Comparison of ENCODE assay signal across 8 mouse cellular contexts in the genomic region with DNA sequence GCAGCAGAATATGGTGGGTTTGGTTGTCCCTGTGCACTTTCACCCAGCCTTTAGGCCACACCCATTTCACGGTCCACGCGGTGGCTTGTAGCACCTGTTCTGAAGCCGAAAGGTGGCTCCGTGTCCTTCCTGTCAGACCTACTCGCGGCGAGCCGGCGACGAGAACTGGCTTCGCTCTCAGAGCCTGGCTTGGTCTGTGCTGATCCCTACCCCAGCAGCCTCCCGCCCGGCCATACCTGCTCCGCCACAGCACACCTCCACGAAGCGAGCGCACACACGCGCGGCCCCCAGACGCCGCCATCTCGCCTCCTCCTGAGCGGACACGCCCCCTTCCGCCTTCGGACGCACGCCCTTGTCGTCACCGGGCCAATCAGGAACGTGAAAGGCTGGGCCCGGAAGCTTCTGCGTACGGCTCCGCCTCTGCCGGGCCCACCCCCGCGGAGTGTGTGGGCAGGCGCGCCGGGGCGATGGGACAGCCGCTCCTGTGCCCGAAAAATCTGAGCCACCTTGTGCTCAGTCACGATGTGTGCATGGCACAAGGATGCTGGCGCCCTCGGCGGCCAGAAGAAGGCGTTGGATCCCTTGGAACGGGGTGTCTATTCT. TPM values are rescaled to one million over a fixed set of nuclear protein-coding genes. Genes with fewer than 3 reads are reported as not detected.
DNase-seq lines count a peak whose midpoint lies in the region; ATAC-seq and TF ChIP-seq lines count a peak whose summit lies in the region.

Gene Pisd, minus strand, starts transcription at position 334 of the 603 bp plus-strand sequence.

- no peaks in the 10 kb centered on the region for H3K9me3 ChIP-seq in hindbrain, postnatal 0 days (ENCODE audit: low read length)

- peak; percentile 98 for DNase-seq in ZHBTc4 (ENCODE audit: low read depth, low spot score)
- peak; percentile 97 for DNase-seq in gastrocnemius, adult 2 months
- DNase-seq in hindbrain, postnatal 0 days (ENCODE audit: low spot score), result peak; percentile 98
- peak; percentile 96 to 98 for DNase-seq in left cerebral cortex, adult 2 months (ENCODE audit: extremely low spot score in 1 of 2, low spot score in 2 of 2)
- peak; percentile 96 to 97 for DNase-seq in right cerebral cortex, adult 2 months (ENCODE audit: low spot score in 2 of 2)
- peak; percentile 96 for DNase-seq in urinary bladder, postnatal 14 days (ENCODE audit: low spot score)

- H3K4me2 ChIP-seq in hindbrain, postnatal 0 days (ENCODE audit: low read depth, low read length), result peak within 1 kb of the TSS; percentile 65

- no peaks in the 10 kb centered on the region for H3K27me3 ChIP-seq in hindbrain, postnatal 0 days (ENCODE audit: insufficient read depth, low read length)

- H3K4me3 ChIP-seq in gastrocnemius, adult 2 months, result peak within 1 kb of the TSS; percentile 88
- peak within 1 kb of the TSS; percentile 77 for H3K4me3 ChIP-seq in hindbrain, postnatal 0 days (ENCODE audit: low read length)
- H3K4me3 ChIP-seq in left cerebral cortex, adult 2 months, result peak within 1 kb of the TSS; percentile 67

- 0 out of 2 replicates have a peak, but pooled peaks cover 4% of the 10 kb centered on the region for H3K36me3 ChIP-seq in hindbrain, postnatal 0 days (ENCODE audit: insufficient read depth, low read length)

- peak within 1 kb of the TSS; percentile 88 for H3K27ac ChIP-seq in gastrocnemius, adult 2 months
- peak within 1 kb of the TSS; percentile 71 for H3K27ac ChIP-seq in hindbrain, postnatal 0 days
- peak within 1 kb of the TSS; percentile 92 for H3K27ac ChIP-seq in left cerebral cortex, adult 2 months

- no peaks in the 10 kb centered on the region for H3K4me1 ChIP-seq in hindbrain, postnatal 0 days (ENCODE audit: insufficient read depth, low read length)

- H3K9ac ChIP-seq in hindbrain, postnatal 0 days (replicated peaks; ENCODE audit: low read length), result peak within 1 kb of the TSS; percentile 59

- intact Hi-C loops in gastrocnemius, adult 2 months (cut with DNase I), result no loop called here
- intact Hi-C loops in left cerebral cortex, adult 2 months (cut with DNase I), result loop anchor here (2.0 to 5.0 kb wide), 3 partner anchors 43 to 71 kb away; partner anchors contain the start of gene Prr14l

- ATAC-seq in common myeloid progenitor, adult 5-6 weeks (replicated peaks; ENCODE audit: low read depth, poor library complexity, severe bottlenecking), result peak; percentile 99
- ATAC-seq in hindbrain, postnatal 0 days, result peak; percentile 100
- ATAC-seq in megakaryocyte, adult 5-6 weeks (ENCODE audit: poor library complexity, severe bottlenecking), result peak; percentile 100

- WGBS in hindbrain, postnatal 0 days, result under 1% methylated on average over 52 of the region's 52 CpGs

- TF ChIP-seq CTCF in gastrocnemius, adult 2 months (IDR thresholded peaks at IDR 0.05), result peak; percentile 29; the same call in 1 of the 2 replicates
- peak; percentile 70 for TF ChIP-seq CTCF in hindbrain, postnatal 0 days (IDR thresholded peaks at IDR 0.05; ENCODE audit: low read depth)
- TF ChIP-seq CTCF in left cerebral cortex, adult 2 months (IDR thresholded peaks at IDR 0.05), result peak; percentile 45

RNA-seq across cellular contexts. Expression of gene Pisd, which starts in this region (rescaled TPM):
- 26.5 and 31.6 TPM in 2 replicates for total RNA-seq in common myeloid progenitor, adult 5-6 weeks (2017)
- 10 to 100 TPM; 10.5 to 15.8 TPM for total RNA-seq in gastrocnemius, adult 2 months (2021)
- 99.7 and 126 TPM in 2 replicates for total RNA-seq in hindbrain, postnatal 0 days (2014; rRNA removed)
- 79.2 and 83.6 TPM in 2 replicates for polyA plus RNA-seq in hindbrain, postnatal 0 days (2015; fragmentation: Nextera tagmentation; extraction: Ambion mirVana)
- 10 to 100 TPM; 63.6 to 64.3 TPM for total RNA-seq in left cerebral cortex, adult 2 months (2021)
- 51.6 and 52.1 TPM in 2 replicates for total RNA-seq in megakaryocyte, adult 5-6 weeks (2015)
- 69.5 and 81.6 TPM in 2 replicates for total RNA-seq in megakaryocyte, adult 5-6 weeks (2017)

Comparison
In these comparisons a context has a peak if more than half of its experiments do, and no peak if none do; other contexts are left out.
1. Peak in every context shown above with its lines: DNase-seq, ATAC-seq, H3K4me3 ChIP-seq and H3K27ac ChIP-seq.